Mouse (Mus musculus): ENCODE data around the gene Atxn1.

The Atxn1 gene

GRCm38 (mm10) chr13:45539205-45539568 is 425.6 kb downstream of the Atxn1 start:
- intact Hi-C loops (cut with DNase I), result loop anchor here (5.0 kb wide), 1 partner anchor 623 kb away; no protein-coding TSS in a partner anchor

- intact Hi-C loops (cut with DNase I), result loop anchor here (5.0 kb wide), 1 partner anchor 624 kb away; no protein-coding TSS in a partner anchor
These were observed 426.1 kb downstream of the Atxn1 start for GRCm38 (mm10) chr13:45538532-45539204.

GRCm38 (mm10) chr13:45538091-45538490 is 426.7 kb downstream of the Atxn1 start:
- intact Hi-C loops (cut with DNase I), result loop anchor here (5.0 kb wide), 1 partner anchor 624 kb away; no protein-coding TSS in a partner anchor

GRCm38 (mm10) chr13:45537110-45537509 is 427.7 kb downstream of the Atxn1 start:
- intact Hi-C loops (cut with DNase I), result loop anchor here (5.0 kb wide), 1 partner anchor 625 kb away; no protein-coding TSS in a partner anchor

GRCm38 (mm10) chr13:45535731-45536453 is 428.9 kb downstream of the Atxn1 start:
- intact Hi-C loops (cut with DNase I), result loop anchor here (5.0 kb wide), 1 partner anchor 626 kb away; no protein-coding TSS in a partner anchor

- intact Hi-C loops (cut with DNase I), result no loop called here
These were observed 434.1 kb downstream of the Atxn1 start for GRCm38 (mm10) chr13:45530754-45531153.

GRCm38 (mm10) chr13:45528787-45529186 is 436.0 kb downstream of the Atxn1 start:
- intact Hi-C loops (cut with DNase I), result no loop called here

GRCm38 (mm10) chr13:45527232-45527964 is 437.4 kb downstream of the Atxn1 start:
- intact Hi-C loops (cut with DNase I), result no loop called here

- intact Hi-C loops (cut with DNase I), result no loop called here
These were observed 438.6 kb downstream of the Atxn1 start for GRCm38 (mm10) chr13:45526230-45526629.

GRCm38 (mm10) chr13:45524791-45525435 is 439.9 kb downstream of the Atxn1 start:
- intact Hi-C loops (cut with DNase I), result no loop called here

- intact Hi-C loops (cut with DNase I), result no loop called here
These were observed 440.5 kb downstream of the Atxn1 start for GRCm38 (mm10) chr13:45524305-45524704.

- intact Hi-C loops (cut with DNase I), result no loop called here
These were observed 448.1 kb downstream of the Atxn1 start for GRCm38 (mm10) chr13:45516501-45517393.

- intact Hi-C loops (cut with DNase I), result no loop called here
These were observed 449.9 kb downstream of the Atxn1 start for GRCm38 (mm10) chr13:45514832-45515422.

GRCm38 (mm10) chr13:45514115-45514514 is 450.7 kb downstream of the Atxn1 start:
- intact Hi-C loops (cut with DNase I), result no loop called here

- intact Hi-C loops (cut with DNase I), result no loop called here
These were observed 451.5 kb downstream of the Atxn1 start for GRCm38 (mm10) chr13:45513009-45513984.

GRCm38 (mm10) chr13:45512531-45512930 is 452.3 kb downstream of the Atxn1 start:
- intact Hi-C loops (cut with DNase I), result no loop called here

GRCm38 (mm10) chr13:45511706-45512435 is 452.9 kb downstream of the Atxn1 start:
- intact Hi-C loops (cut with DNase I), result no loop called here

- intact Hi-C loops (cut with DNase I), result no loop called here
These were observed 455.4 kb downstream of the Atxn1 start for GRCm38 (mm10) chr13:45509366-45509765.

All from adrenal gland (tissue).